Mouse (Mus musculus): ENCODE measurements around the gene Ccdc85a. TPM values are rescaled to one million over a fixed set of nuclear protein-coding genes. Genes with fewer than 3 reads are reported as not detected.
"Not testable (repeated sequence)": the region's sequence is repeated elsewhere in the genome, so short reads cannot be mapped to it uniquely, and the experiment has no call there.

Ccdc85a gene
- polyA plus RNA-seq, 1 experiment from 2014 or later = 1.5 TPM

GRCm38 (mm10) chr11:28497034-28497433, 87.1 kb downstream of the Ccdc85a start:
- DNase-seq (ENCODE audit: low spot score) = no peak
- Histone ChIP-seq H3K9me3 (replicated peaks) (no peaks in the 10 kb centered on the region), H3K4me3 (no peak overlapping the region)

GRCm38 (mm10) chr11:28493362-28493761, 90.8 kb downstream of the Ccdc85a start:
- Histone ChIP-seq H3K4me3 (no peak overlapping the region), H3K27ac (no peak overlapping the region), H3K27me3 (ENCODE audit: low read depth, poor library complexity, severe bottlenecking) (no peaks in the 10 kb centered on the region), H3K4me1 (no peaks in the 10 kb centered on the region), H3K36me3 (no peaks in the 10 kb centered on the region), H3K9me3 (replicated peaks) (no peaks in the 10 kb centered on the region)
- DNase-seq (ENCODE audit: low spot score) = no peak

More at GRCm38 (mm10) chr11:28497034-28497433, 87.1 kb downstream of the Ccdc85a start:
- H3K27me3 ChIP-seq (ENCODE audit: low read depth, poor library complexity, severe bottlenecking) = no peaks in the 10 kb centered on the region
- H3K27ac ChIP-seq = no peak overlapping the region
- no peaks in the 10 kb centered on the region for H3K4me1 ChIP-seq
- no peaks in the 10 kb centered on the region for H3K36me3 ChIP-seq

- 87% methylated on average over 1 of the region's 1 CpGs for WGBS
- H3K27me3 ChIP-seq (ENCODE audit: low read depth, poor library complexity, severe bottlenecking) = no peaks in the 10 kb centered on the region
- H3K4me1 ChIP-seq = no peaks in the 10 kb centered on the region
- H3K9me3 ChIP-seq (replicated peaks) = no peaks in the 10 kb centered on the region
- no peak for DNase-seq (ENCODE audit: low spot score)
- H3K27ac ChIP-seq = no peak overlapping the region
- H3K36me3 ChIP-seq = no peaks in the 10 kb centered on the region
- no peak overlapping the region for H3K4me3 ChIP-seq
Measured at GRCm38 (mm10) chr11:28491330-28491729, 92.8 kb downstream of the Ccdc85a start.

GRCm38 (mm10) chr11:28484083-28484729, 99.9 kb downstream of the Ccdc85a start:
- DNase-seq (ENCODE audit: low spot score) = no peak
- WGBS = 42% methylated on average over 4 of the region's 4 CpGs
- Histone ChIP-seq H3K27ac (no peak overlapping the region), H3K4me3 (no peak overlapping the region), H3K36me3 (no peaks in the 10 kb centered on the region), H3K9me3 (replicated peaks) (no peaks in the 10 kb centered on the region), H3K4me1 (no peaks in the 10 kb centered on the region), H3K27me3 (ENCODE audit: low read depth, poor library complexity, severe bottlenecking) (no peaks in the 10 kb centered on the region)

- Histone ChIP-seq H3K4me3 (no peak overlapping the region), H3K9me3 (replicated peaks) (no peaks in the 10 kb centered on the region), H3K36me3 (no peaks in the 10 kb centered on the region), H3K27ac (no peak overlapping the region), H3K4me1 (peaks cover 9% of the 10 kb centered on the region), H3K27me3 (ENCODE audit: low read depth, poor library complexity, severe bottlenecking) (no peaks in the 10 kb centered on the region)
- no peak for DNase-seq (ENCODE audit: low spot score)
- WGBS = 92% methylated on average over 1 of the region's 1 CpGs
Measured at GRCm38 (mm10) chr11:28477088-28477487, 107.0 kb downstream of the Ccdc85a start.

GRCm38 (mm10) chr11:28465726-28466125, 118.4 kb downstream of the Ccdc85a start:
- Histone ChIP-seq H3K4me3 (no peak overlapping the region), H3K27ac (no peak overlapping the region), H3K9me3 (replicated peaks) (no peaks in the 10 kb centered on the region), H3K27me3 (ENCODE audit: low read depth, poor library complexity, severe bottlenecking) (no peaks in the 10 kb centered on the region), H3K36me3 (no peaks in the 10 kb centered on the region), H3K4me1 (no peaks in the 10 kb centered on the region)
- no peak for DNase-seq (ENCODE audit: low spot score)

GRCm38 (mm10) chr11:28464926-28465325, 119.2 kb downstream of the Ccdc85a start:
- no peak overlapping the region for H3K4me3 ChIP-seq
- no peaks in the 10 kb centered on the region for H3K27me3 ChIP-seq (ENCODE audit: low read depth, poor library complexity, severe bottlenecking)
- no peaks in the 10 kb centered on the region for H3K9me3 ChIP-seq (replicated peaks)
- H3K27ac ChIP-seq = no peak overlapping the region
- no peaks in the 10 kb centered on the region for H3K36me3 ChIP-seq
- 91% methylated on average over 1 of the region's 1 CpGs for WGBS
- no peak for DNase-seq (ENCODE audit: low spot score)
- no peaks in the 10 kb centered on the region for H3K4me1 ChIP-seq

- Histone ChIP-seq H3K27ac (no peak overlapping the region), H3K27me3 (ENCODE audit: low read depth, poor library complexity, severe bottlenecking) (no peaks in the 10 kb centered on the region), H3K4me1 (no peaks in the 10 kb centered on the region), H3K36me3 (no peaks in the 10 kb centered on the region), H3K4me3 (no peak overlapping the region), H3K9me3 (replicated peaks) (no peaks in the 10 kb centered on the region)
- 91% methylated on average over 1 of the region's 1 CpGs for WGBS
- DNase-seq (ENCODE audit: low spot score) = no peak
Measured at GRCm38 (mm10) chr11:28459165-28459564, 125.0 kb downstream of the Ccdc85a start.

- Histone ChIP-seq H3K4me3 (no peak overlapping the region), H3K4me1 (no peaks in the 10 kb centered on the region), H3K36me3 (no peaks in the 10 kb centered on the region), H3K27ac (no peak overlapping the region), H3K9me3 (replicated peaks) (no peaks in the 10 kb centered on the region), H3K27me3 (ENCODE audit: low read depth, poor library complexity, severe bottlenecking) (no peaks in the 10 kb centered on the region)
- no peak for DNase-seq (ENCODE audit: low spot score)
Measured at GRCm38 (mm10) chr11:28439877-28440276, 144.2 kb downstream of the Ccdc85a start.

GRCm38 (mm10) chr11:28422451-28423231, 161.5 kb downstream of the Ccdc85a start:
- Histone ChIP-seq H3K36me3 (no peaks in the 10 kb centered on the region), H3K9me3 (replicated peaks) (no peaks in the 10 kb centered on the region), H3K27ac (no peak overlapping the region), H3K27me3 (ENCODE audit: low read depth, poor library complexity, severe bottlenecking) (no peaks in the 10 kb centered on the region), H3K4me3 (no peak overlapping the region), H3K4me1 (no peaks in the 10 kb centered on the region)
- no peak for DNase-seq (ENCODE audit: low spot score)
- WGBS = 84% methylated on average over 2 of the region's 2 CpGs

- Histone ChIP-seq H3K4me3 (no peak overlapping the region), H3K36me3 (no peaks in the 10 kb centered on the region), H3K4me1 (no peaks in the 10 kb centered on the region), H3K9me3 (replicated peaks) (no peaks in the 10 kb centered on the region), H3K27ac (no peak overlapping the region), H3K27me3 (ENCODE audit: low read depth, poor library complexity, severe bottlenecking) (no peaks in the 10 kb centered on the region)
- DNase-seq (ENCODE audit: low spot score) = no peak
- 71% methylated on average over 2 of the region's 2 CpGs for WGBS
Measured at GRCm38 (mm10) chr11:28415841-28416240, 168.3 kb downstream of the Ccdc85a start.

GRCm38 (mm10) chr11:28409880-28410279, 174.2 kb downstream of the Ccdc85a start:
- 90% methylated on average over 2 of the region's 2 CpGs for WGBS
- not testable (repeated sequence) for H3K36me3 ChIP-seq; H3K4me1 ChIP-seq; DNase-seq (ENCODE audit: low spot score); H3K9me3 ChIP-seq (replicated peaks); H3K4me3 ChIP-seq; H3K27me3 ChIP-seq (ENCODE audit: low read depth, poor library complexity, severe bottlenecking); H3K27ac ChIP-seq

- H3K9me3 ChIP-seq (replicated peaks) = no peaks in the 10 kb centered on the region
- H3K4me1 ChIP-seq = no peaks in the 10 kb centered on the region
- H3K27ac ChIP-seq = no peak overlapping the region
- no peaks in the 10 kb centered on the region for H3K36me3 ChIP-seq
- H3K4me3 ChIP-seq = no peak overlapping the region
- no peaks in the 10 kb centered on the region for H3K27me3 ChIP-seq (ENCODE audit: low read depth, poor library complexity, severe bottlenecking)
- DNase-seq (ENCODE audit: low spot score) = no peak
- 54% methylated on average over 1 of the region's 1 CpGs for WGBS
Measured at GRCm38 (mm10) chr11:28397166-28397565, 187.0 kb downstream of the Ccdc85a start.
